Mouse (Mus musculus) neural tube, embryonic 15.5 days (tissue): ENCODE measurements around the gene Slc12a5. TPM values are rescaled to one million over a fixed set of nuclear protein-coding genes. Genes with fewer than 3 reads are reported as not detected.

Experiments
- ATAC-seq: fragments of 200-750 bp; cut with Nextera tagmentation; 2 replicates; pipeline ENCODE4 v1.8.0; 2017; ENCODE audit warnings: mild to moderate bottlenecking, moderate TSS enrichment, moderate library complexity; ENCODE audit not compliant: low FRiP score
- H3K27ac ChIP-seq: fragments of 300-500 bp; sonication (generic); replicated peaks from 2 replicates; pipeline ENCODE4 v1.5.1; 2015; ENCODE audit warnings: mild to moderate bottlenecking, inconsistent platforms
- H3K27me3 ChIP-seq: fragments of 300-500 bp; sonication (generic); replicated peaks from 2 replicates; pipeline ENCODE4 v1.6.1; 2015; ENCODE audit warnings: inconsistent platforms
- H3K36me3 ChIP-seq: fragments of 300-500 bp; sonication (generic); 2 replicates; pipeline ENCODE4 v1.6.1; 2015; ENCODE audit warnings: inconsistent platforms
- H3K4me1 ChIP-seq: fragments of 300-500 bp; sonication (generic); 2 replicates; pipeline ENCODE4 v1.6.1; 2015; ENCODE audit warnings: inconsistent platforms
- H3K4me2 ChIP-seq: fragments of 300-500 bp; sonication (generic); 2 replicates; pipeline ENCODE4 v1.6.1; 2015; ENCODE audit warnings: inconsistent platforms, mild to moderate bottlenecking, moderate library complexity
- H3K4me3 ChIP-seq: fragments of 300-500 bp; sonication (generic); replicated peaks from 2 replicates; pipeline ENCODE4 v1.5.1; 2015; ENCODE audit warnings: mild to moderate bottlenecking, inconsistent platforms
- H3K9ac ChIP-seq: fragments of 300-500 bp; sonication (generic); replicated peaks from 2 replicates; pipeline ENCODE4 v1.6.1; 2015; ENCODE audit warnings: mild to moderate bottlenecking, inconsistent platforms
- H3K9me3 ChIP-seq: fragments of 300-500 bp; sonication (generic); replicated peaks from 2 replicates; pipeline ENCODE4 v1.6.1; 2016; ENCODE audit warnings: inconsistent platforms
- WGBS: fragments of 180-500 bp; shearing (Covaris S2); methylation state at CpG from one replicate; pipeline ENCODE4 v1.1.7; 2015; ENCODE audit warnings: mixed read lengths; 5-methylcytosine and 5-hydroxymethylcytosine counted together
- polyA plus RNA-seq: library from polyadenylated mRNA; unstranded; fragments of >200 nt; fragmentation: Nextera tagmentation; extraction: Ambion mirVana; gene quantifications from 2 replicates; pipeline ENCODE4 v1.2.1, GENCODE M21; 2015

The Slc12a5 gene
- polyA plus RNA-seq, 1 experiment from 2014 or later: 61.8 TPM

DNA sequence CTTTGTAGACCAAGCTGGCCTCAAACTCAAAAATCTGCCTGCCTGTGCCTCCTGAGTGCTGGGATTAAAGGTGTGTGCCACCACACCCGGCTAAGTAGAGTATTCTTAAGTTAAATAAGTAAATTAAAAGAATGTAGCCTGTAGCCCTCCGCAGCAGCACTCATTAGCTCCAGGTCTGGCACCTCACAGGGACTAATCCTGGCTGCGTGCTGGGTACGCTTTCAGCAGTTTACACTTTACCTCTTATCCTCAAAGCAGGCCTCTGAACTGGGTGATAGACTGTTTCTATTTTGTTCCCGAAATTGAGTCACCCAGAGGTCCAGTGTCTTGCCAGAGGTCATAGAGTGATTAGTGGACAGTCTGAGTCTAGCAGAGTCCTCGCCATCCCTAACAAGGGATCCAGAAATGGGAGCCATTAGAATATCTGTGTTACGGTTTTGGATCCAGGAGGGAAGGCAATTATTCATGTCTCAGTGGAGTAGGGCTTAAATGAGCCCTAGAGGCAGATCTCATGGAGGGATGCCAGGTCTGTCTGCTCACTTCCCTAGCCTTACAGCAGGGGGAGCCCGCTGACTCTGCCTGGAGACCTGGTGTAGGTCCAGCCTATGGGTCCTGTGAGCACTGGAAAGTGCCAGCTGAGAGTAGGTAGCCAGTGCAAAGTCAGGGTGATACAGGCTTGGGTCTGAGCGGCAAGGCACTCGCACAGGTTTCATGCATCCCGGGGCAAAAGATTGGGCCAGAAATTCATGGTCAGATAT lies 36.3 kb upstream of the Slc12a5 start:
- H3K9ac ChIP-seq: no peak overlapping the region
- no peak; the same call in 1 of the 2 replicates for ATAC-seq
- no peak overlapping the region for H3K4me3 ChIP-seq
- WGBS: 37% methylated on average over 11 of the region's 11 CpGs
- H3K9me3 ChIP-seq: no peaks in the 10 kb centered on the region
- H3K27ac ChIP-seq: no peak overlapping the region
- H3K4me1 ChIP-seq: peaks cover 17% of the 10 kb centered on the region; the same call in 1 of the 2 replicates
- H3K4me2 ChIP-seq: no peak overlapping the region
- H3K36me3 ChIP-seq: peaks cover 7% of the 10 kb centered on the region
- H3K27me3 ChIP-seq: no peaks in the 10 kb centered on the region

DNA sequence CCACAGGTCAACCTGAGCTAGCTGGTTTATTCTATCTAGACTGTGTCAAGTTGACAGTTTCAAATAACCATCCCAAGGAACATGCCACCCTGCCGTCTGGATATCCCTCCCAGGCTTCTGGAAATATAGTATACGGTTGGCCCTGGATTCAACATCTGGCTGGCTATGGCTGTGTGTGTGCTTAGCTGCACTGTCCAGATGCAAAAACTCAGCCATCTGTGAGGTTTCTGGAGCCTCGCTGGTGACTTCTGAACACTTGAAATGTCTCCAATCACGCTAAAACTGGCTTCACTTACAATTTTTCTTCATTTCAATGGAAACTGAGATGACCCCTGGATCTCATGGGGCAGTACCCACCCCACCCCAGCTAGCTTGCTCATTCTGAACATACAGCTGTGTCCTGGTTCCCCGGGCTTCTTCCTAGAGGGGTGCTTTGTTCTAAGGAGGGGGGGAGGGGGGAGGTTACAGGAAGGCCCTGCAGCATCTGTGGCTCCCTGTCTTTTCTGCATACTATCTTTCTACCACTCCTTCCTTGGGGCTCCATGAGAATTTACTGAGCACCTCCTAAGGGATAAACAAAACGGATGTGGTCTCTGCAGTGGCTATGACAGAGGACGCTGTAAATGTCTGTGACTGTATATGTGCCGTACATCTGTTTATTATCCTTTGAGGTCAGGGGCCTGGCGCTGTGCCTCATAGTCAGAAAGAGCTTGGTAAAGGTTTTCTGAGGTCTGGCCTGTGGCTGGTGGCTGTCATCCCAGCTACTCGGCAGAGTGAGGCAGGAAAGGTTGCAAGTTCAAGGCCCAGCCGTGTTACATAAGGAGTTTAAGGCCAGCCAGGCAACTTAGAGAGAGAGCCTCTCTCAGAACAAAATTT lies 29.7 kb upstream of the Slc12a5 start:
- H3K27ac ChIP-seq: no peak overlapping the region

DNA sequence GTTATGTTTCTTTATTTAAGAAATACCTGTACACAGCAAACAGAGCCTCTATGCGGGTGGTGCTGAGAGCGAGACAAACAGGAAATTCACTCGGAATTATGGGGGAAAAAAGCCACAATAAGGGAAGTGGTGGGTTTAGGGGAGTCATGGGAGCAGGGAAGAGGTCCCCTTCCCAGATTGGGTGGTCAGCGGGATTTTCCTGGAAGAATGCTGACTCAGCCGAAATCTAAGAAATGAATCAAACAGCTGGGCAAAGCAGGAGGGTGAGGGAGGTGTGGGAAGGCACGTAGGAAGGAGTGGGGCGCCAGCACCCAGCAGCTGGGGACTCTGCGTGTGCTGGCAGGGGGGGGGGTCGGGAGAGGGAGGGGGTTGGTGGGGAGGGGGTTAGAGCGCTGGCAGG lies 27.1 kb upstream of the Slc12a5 start:
- no peak for ATAC-seq
- no peak overlapping the region for H3K4me3 ChIP-seq
- H3K9ac ChIP-seq: no peak overlapping the region
- WGBS: 45% methylated on average over 8 of the region's 10 CpGs
- H3K4me2 ChIP-seq: no peak overlapping the region
- no peaks in the 10 kb centered on the region for H3K36me3 ChIP-seq
- H3K27me3 ChIP-seq: 0 out of 2 replicates have a peak, but pooled peaks cover 3% of the 10 kb centered on the region
- no peak overlapping the region for H3K27ac ChIP-seq
- no peaks in the 10 kb centered on the region for H3K9me3 ChIP-seq
- H3K4me1 ChIP-seq: peaks cover 14% of the 10 kb centered on the region

More for the DNA sequence above, 29.7 kb upstream of the Slc12a5 start:
- WGBS: 58% methylated on average over 11 of the region's 11 CpGs
- 0 out of 2 replicates have a peak, but pooled peaks cover 3% of the 10 kb centered on the region for H3K27me3 ChIP-seq
- H3K9ac ChIP-seq: no peak overlapping the region
- no peak overlapping the region for H3K4me3 ChIP-seq
- H3K4me2 ChIP-seq: no peak overlapping the region
- H3K36me3 ChIP-seq: no peaks in the 10 kb centered on the region
- H3K9me3 ChIP-seq: no peaks in the 10 kb centered on the region
- no peak for ATAC-seq
- peaks cover 5% of the 10 kb centered on the region for H3K4me1 ChIP-seq

DNA sequence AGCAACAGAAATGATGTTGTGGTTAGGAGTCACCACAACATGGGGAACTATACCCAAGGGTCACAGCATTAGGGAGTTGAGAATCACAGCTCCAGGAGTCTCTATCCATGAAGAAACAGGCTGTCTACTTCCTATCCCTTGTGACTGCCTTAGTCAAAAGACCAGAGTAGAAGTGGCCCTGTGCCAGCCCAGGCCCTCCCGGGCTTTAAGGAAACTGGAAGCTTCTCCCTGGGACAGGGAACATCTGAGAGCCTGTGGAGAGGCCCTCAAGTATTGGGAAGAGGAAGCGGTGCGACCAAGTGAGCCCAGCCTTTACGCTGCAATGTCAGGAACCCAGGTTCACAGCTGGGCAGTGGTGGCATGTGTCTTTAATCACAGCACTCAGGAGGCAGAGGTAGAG lies 24.6 kb upstream of the Slc12a5 start:
- H3K9me3 ChIP-seq: no peaks in the 10 kb centered on the region
- peaks cover 33% of the 10 kb centered on the region for H3K4me1 ChIP-seq
- no peak for ATAC-seq
- 70% methylated on average over 4 of the region's 4 CpGs for WGBS
- no peak overlapping the region for H3K4me2 ChIP-seq
- H3K4me3 ChIP-seq: no peak overlapping the region
- H3K9ac ChIP-seq: no peak overlapping the region
- no peaks in the 10 kb centered on the region for H3K36me3 ChIP-seq
- H3K27me3 ChIP-seq: 0 out of 2 replicates have a peak, but pooled peaks cover 3% of the 10 kb centered on the region
- no peak overlapping the region for H3K27ac ChIP-seq

DNA sequence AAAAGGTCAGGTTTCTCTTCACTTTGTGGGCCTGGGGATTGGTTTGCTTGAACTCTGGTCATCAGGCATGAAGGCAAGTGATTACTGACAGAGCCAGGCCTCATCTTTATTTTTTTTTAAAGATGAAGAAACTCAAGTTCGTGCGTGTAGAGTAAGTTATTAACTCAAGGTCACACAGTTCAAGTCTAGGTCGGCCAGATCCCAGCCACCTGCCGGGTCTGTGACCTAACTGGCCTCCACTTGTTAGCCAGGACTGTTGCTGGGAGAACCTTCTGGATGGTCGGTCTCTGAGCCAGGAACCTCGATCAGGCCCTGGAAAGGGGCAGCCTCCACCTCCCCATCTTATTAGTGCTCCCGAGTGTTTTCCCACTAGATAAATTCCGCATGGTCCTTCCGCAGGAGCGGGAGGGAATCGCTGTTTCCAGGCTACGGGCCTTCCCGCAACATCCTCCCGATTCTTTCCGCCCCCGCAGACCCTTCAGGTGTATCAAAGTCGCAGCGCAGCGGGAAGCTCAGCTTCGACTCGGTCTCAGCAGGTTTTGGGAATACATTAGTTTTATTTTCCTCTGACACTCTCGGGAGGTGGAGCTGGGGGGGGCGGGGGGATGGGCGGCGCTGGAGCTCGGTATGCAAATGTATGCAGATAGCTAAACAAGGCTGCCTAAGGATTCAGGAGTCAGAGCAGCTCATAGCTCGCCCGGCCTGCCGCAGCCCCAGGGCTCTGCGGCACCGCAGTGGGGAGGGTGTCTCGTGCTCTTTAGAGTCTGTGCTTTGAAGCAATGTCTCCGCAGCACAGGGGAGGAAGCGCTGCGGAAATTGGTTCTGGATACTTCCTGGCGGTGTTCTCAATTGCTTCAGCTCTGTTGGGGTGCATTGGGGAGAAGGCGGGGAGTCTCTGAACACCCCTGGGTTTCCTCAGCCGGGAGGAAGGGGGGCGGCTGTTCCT lies 22.2 kb upstream of the Slc12a5 start:
- 0 out of 2 replicates have a peak, but pooled peaks cover 3% of the 10 kb centered on the region for H3K27me3 ChIP-seq
- H3K9me3 ChIP-seq: no peaks in the 10 kb centered on the region
- peak overlapping the region; percentile 37 for H3K4me3 ChIP-seq
- WGBS: 2% methylated on average over 39 of the region's 39 CpGs
- peak overlapping the region; percentile 85 for H3K27ac ChIP-seq
- H3K9ac ChIP-seq: peak overlapping the region; percentile 54
- peaks cover 28% of the 10 kb centered on the region for H3K4me1 ChIP-seq
- H3K36me3 ChIP-seq: no peaks in the 10 kb centered on the region
- ATAC-seq: peak; percentile 89
- peak overlapping the region; percentile 67 for H3K4me2 ChIP-seq

DNA sequence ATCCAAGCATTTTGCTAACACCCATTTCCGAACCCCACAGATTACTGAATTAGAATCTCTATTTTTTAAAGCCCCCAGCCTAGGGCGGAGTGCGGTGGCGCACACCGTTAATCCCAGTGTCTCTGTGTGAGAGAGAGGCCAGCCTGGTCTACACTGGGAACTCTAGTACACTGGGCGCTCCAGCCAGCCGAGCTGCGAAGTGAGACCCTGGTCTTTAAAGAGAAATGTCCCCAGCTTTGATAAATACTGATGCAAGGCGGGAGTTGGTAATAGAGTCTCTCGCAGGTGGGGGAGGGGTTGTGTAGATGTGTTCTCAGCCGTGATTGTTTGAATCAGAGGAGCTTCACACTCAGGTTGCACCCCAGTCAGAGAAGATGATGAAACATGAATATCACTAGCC lies 21.5 kb upstream of the Slc12a5 start:
- Histone ChIP-seq H3K27me3 (0 out of 2 replicates have a peak, but pooled peaks cover 3% of the 10 kb centered on the region), H3K9me3 (no peaks in the 10 kb centered on the region), H3K4me3 (peak overlapping the region; percentile 37), H3K36me3 (no peaks in the 10 kb centered on the region), H3K9ac (peak overlapping the region; percentile 54), H3K4me2 (peak overlapping the region; percentile 67), H3K4me1 (peaks cover 28% of the 10 kb centered on the region), H3K27ac (peak overlapping the region; percentile 85)
- peak; percentile 79 for ATAC-seq
- 2% methylated on average over 11 of the region's 11 CpGs for WGBS

DNA sequence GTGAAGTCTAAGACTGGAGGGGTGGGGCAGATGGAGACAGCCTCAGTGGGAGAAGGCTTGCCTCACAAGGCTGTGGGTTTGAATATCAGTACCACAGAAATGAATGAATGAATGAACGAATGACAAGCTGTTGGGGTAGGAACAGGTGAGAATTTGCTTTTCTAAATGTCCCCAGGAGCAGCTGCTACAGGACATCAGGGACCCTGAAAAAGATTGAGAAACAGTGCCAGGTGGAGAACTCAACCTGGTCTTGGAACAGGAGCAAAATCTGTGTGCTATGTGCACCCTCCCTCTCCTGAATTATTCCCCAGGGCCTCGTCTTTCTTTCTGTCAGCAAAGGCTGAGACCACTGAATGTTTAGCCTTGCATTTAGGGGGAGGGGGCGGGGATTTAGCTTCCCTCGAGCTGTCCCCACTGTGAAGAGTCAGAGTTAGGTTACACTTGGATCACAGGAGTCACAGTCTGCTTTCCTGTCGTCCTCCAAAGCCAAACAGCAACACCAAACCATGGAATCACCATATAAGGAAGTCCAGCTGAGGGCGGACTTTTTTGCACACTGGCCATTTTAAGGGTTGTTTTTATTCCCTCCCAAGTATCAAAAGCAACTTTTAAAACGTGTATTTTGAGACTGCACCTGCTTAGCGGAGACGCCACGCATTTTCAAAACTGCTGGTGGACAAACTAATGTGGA lies 20.3 kb upstream of the Slc12a5 start, which contains the start of gene Mmp9:
TSS of gene Mmp9 (plus strand) at position 641 of the 691 bp plus-strand sequence.
- H3K9ac ChIP-seq: 0 out of 2 replicates have a peak within 1 kb of the TSS, but pooled peaks have one; percentile 54
- peak within 1 kb of the TSS; percentile 85 for H3K27ac ChIP-seq
- ATAC-seq: no peak
- no peak within 1 kb of the TSS for H3K4me3 ChIP-seq
- H3K4me1 ChIP-seq: peaks cover 28% of the 10 kb centered on the region
- peak within 1 kb of the TSS; percentile 67; the same call in 1 of the 2 replicates for H3K4me2 ChIP-seq
- 0 out of 2 replicates have a peak, but pooled peaks cover 3% of the 10 kb centered on the region for H3K27me3 ChIP-seq
- WGBS: 28% methylated on average over 10 of the region's 10 CpGs
- H3K9me3 ChIP-seq: no peaks in the 10 kb centered on the region
- no peaks in the 10 kb centered on the region for H3K36me3 ChIP-seq

DNA sequence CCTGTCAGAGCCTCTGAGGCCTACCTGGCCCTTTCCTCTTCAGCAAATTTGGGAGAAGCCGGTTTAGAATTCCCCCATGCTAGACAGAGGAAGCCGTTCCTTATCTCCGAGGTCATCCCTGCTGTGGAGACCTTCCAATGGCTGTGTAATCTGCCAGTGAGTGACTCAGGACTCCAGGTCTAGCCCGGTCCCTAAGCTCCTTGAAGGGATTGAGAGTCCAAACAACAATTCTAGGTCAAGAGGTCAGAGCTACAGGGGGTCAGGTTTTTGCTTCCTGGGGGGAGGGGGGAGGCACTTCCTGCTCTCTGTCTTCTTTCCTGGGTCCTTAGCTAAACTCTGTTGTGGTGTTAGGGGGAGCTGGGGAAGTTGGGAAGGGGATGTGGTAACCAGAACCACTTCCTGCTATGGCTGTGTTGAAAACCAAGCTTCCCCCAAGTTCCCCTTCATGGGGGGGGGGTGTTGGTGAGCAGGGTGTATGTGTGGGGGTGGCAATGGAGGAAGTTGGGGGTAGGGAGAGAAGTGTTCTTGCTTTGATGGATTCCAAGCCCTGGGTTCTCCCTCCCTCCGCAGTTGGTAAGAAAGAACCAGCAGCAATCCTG lies 17.8 kb upstream of the Slc12a5 start:
- no peak overlapping the region for H3K9ac ChIP-seq
- H3K36me3 ChIP-seq: no peaks in the 10 kb centered on the region
- H3K4me1 ChIP-seq: peaks cover 26% of the 10 kb centered on the region
- H3K4me2 ChIP-seq: no peak overlapping the region
- no peak overlapping the region for H3K27ac ChIP-seq
- ATAC-seq: no peak
- WGBS: 27% methylated on average over 5 of the region's 5 CpGs
- H3K4me3 ChIP-seq: no peak overlapping the region
- H3K27me3 ChIP-seq: peaks cover 14% of the 10 kb centered on the region
- no peaks in the 10 kb centered on the region for H3K9me3 ChIP-seq

DNA sequence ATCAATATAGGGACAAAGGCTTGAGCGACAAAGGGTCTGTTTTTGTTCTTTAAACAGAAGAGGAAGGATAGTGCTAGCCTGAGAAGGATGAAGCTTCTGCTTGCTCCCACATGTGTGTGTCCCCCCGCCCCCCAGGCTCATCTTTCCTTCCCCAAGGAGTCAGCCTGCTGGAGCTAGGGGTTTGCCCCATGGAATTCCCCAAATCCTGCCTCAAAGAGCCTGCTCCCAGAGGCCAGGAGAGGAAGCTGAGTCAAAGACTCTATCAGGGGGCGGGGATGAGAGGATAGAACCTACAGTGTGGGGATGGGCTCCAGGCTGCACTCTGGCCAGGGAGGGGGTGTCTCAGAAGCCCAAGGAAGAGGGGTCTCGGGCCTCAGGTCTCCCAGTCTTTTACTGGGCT lies 13.1 kb upstream of the Slc12a5 start:
- ATAC-seq: no peak
- WGBS: 42% methylated on average over 4 of the region's 4 CpGs

DNA sequence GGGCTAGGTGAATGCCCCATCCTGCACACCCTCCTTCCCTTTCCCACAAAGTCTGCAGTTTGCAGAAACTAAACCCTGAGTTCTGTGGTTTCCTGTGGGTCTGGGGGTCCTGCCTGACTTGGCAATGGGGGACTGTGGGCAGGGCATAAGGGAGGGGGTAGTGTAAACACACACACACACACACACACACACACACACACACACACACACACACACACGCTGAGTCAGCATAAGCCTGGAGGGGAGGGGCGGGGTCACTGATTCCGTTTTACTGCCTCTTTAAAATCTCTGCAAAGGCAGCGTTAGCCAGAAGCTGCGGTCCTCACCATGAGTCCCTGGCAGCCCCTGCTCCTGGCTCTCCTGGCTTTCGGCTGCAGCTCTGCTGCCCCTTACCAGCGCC lies 12.7 kb upstream of the Slc12a5 start:
- WGBS: 9% methylated on average over 6 of the region's 7 CpGs
- no peak overlapping the region for H3K9ac ChIP-seq
- H3K27ac ChIP-seq: no peak overlapping the region
- no peaks in the 10 kb centered on the region for H3K9me3 ChIP-seq
- peaks cover 61% of the 10 kb centered on the region for H3K27me3 ChIP-seq
- no peak overlapping the region for H3K4me3 ChIP-seq
- peaks cover 18% of the 10 kb centered on the region for H3K4me1 ChIP-seq
- no peak for ATAC-seq
- H3K36me3 ChIP-seq: no peaks in the 10 kb centered on the region
- 0 out of 2 replicates have a peak overlapping the region, but pooled peaks have one; percentile 1 for H3K4me2 ChIP-seq

More for the DNA sequence above, 13.1 kb upstream of the Slc12a5 start:
- Histone ChIP-seq H3K4me2 (no peak overlapping the region), H3K4me3 (no peak overlapping the region), H3K27ac (no peak overlapping the region), H3K27me3 (peaks cover 59% of the 10 kb centered on the region), H3K36me3 (no peaks in the 10 kb centered on the region), H3K4me1 (peaks cover 14% of the 10 kb centered on the region), H3K9ac (no peak overlapping the region), H3K9me3 (no peaks in the 10 kb centered on the region)
